Mouse (Mus musculus): Measurements from ENCODE around the gene Mical3.

- TF ChIP-seq CTCF (IDR thresholded peaks at IDR 0.05; ENCODE audit: extremely low read depth, insufficient read depth, low read length) (no peak), POLR2A (IDR thresholded peaks at IDR 0.05; ENCODE audit: extremely low read depth, insufficient read depth, low read length) (no peak)
These were observed 121.1 kb downstream of the Mical3 start for GRCm38 (mm10) chr6:121009651-121010050.

Data from cortical plate, adult 2 months (tissue).